Mouse (Mus musculus) myocyte (in vitro differentiated cells): ENCODE measurements at regions not wholly inside any gene's neighbourhood (a gene's known extent, or its start where the extent isn't known, plus 50 kb on each side); places are given as distances from the start of the nearest gene placed in this dataset.

ENCODE experiments used
- POLR2AphosphoS2 ChIP-seq: IDR thresholded peaks from one replicate; pipeline ENCODE4 v1.6.1; 2011; ENCODE audit warnings: low read depth, control low read depth; ENCODE audit not compliant: insufficient read length
- TCF12 ChIP-seq: IDR thresholded peaks from one replicate; pipeline ENCODE4 v1.6.1; 2011; ENCODE audit warnings: mild to moderate bottlenecking, control low read depth; ENCODE audit not compliant: poor library complexity, insufficient read depth, severe bottlenecking
- USF1 ChIP-seq: IDR thresholded peaks from one replicate; pipeline ENCODE4 v1.6.1; 2011; ENCODE audit warnings: low read depth, mild to moderate bottlenecking, control low read depth, moderate library complexity

DNA sequence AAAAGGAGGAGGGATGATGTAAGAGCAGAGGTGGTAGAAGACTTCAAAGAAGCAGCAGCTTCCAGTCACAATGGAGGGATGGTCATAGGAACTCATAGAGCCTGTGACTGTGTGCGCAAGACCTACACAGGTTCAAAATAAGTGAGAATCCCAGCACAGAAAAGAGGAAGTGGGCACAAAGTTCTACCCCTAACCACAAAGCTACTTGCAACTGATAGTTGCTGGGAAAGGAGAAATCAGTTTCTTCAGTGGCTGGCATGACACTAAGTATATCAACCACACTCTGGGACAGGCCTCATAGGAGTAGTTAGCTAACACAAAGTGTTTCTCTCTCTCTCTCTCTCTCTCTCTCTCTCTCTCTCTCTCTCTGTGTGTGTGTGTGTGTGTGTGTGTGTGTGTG is 193.8 kb downstream of the Actr3 start:
- no peak for TF ChIP-seq USF1
- no peak for TF ChIP-seq TCF12
- TF ChIP-seq POLR2AphosphoS2: no peak
